Mouse (Mus musculus) CH12.LX (cell line): Measurements from ENCODE around the gene Cryz. TPM values are rescaled to one million over a fixed set of nuclear protein-coding genes. Genes with fewer than 3 reads are reported as not detected.

Experiments used
- DNase-seq: peaks from one replicate; pipeline ENCODE4 v3.0.0-alpha.2; 2013; ENCODE audit errors: extremely low read depth
- H3K27ac ChIP-seq: 2 replicates; pipeline ENCODE4 v1.5.1; 2012; ENCODE audit warnings: low read depth, mild to moderate bottlenecking, control low read depth, moderate library complexity; ENCODE audit not compliant: insufficient read depth
- H3K27me3 ChIP-seq: replicated peaks from 2 replicates; pipeline ENCODE3; 2012; ENCODE audit warnings: inconsistent platforms
- H3K36me3 ChIP-seq, 2 experiments: replicated peaks in 1 of 2; 2 replicates each; pipeline versions ENCODE3 to v1.6.1; 2012; ENCODE audit warnings: inconsistent platforms in 1 of 2, low read length in 1 of 2, mild to moderate bottlenecking in 1 of 2, mixed read lengths in 1 of 2, moderate library complexity in 1 of 2; ENCODE audit not compliant: control insufficient read depth in 1 of 2, insufficient read depth in 1 of 2
- H3K4me1 ChIP-seq, 2 experiments: 2 replicates each; pipeline ENCODE4 v1.6.1; 2012; ENCODE audit warnings: inconsistent platforms in 1 of 2, moderate library complexity in 1 of 2; ENCODE audit not compliant: insufficient read depth in 2 of 2, control insufficient read depth in 1 of 2
- H3K4me2 ChIP-seq: 2 replicates; pipeline ENCODE4 v1.6.1; 2012; ENCODE audit warnings: low read depth, mild to moderate bottlenecking, control low read depth; ENCODE audit not compliant: poor library complexity, insufficient read depth, severe bottlenecking
- H3K4me3 ChIP-seq, 3 experiments: fragments of 150-350 bp in 1 of 3; sonication (generic) in 1 of 3; replicated peaks in 1 of 3; 2 replicates each; pipeline versions ENCODE3 to v1.5.1; 2011 to 2012; ENCODE audit warnings: low read depth in 2 of 3, low read length in 2 of 3, mild to moderate bottlenecking in 2 of 3, moderate library complexity in 2 of 3, control low read depth in 1 of 3, improper control_type of control experiment in 1 of 3, inconsistent platforms in 1 of 3, mixed read lengths in 1 of 3; ENCODE audit not compliant: poor library complexity in 1 of 3
- H3K79me2 ChIP-seq: replicated peaks from 2 replicates; pipeline ENCODE4 v1.6.1; 2012; ENCODE audit warnings: mild to moderate bottlenecking, moderate library complexity; ENCODE audit not compliant: control insufficient read depth, poor library complexity, insufficient read depth, severe bottlenecking; ENCODE audit errors: extremely low read depth
- H3K9ac ChIP-seq: 2 replicates; pipeline ENCODE4 v1.6.1; 2012; ENCODE audit warnings: low read depth, mild to moderate bottlenecking, control low read depth, moderate library complexity; ENCODE audit not compliant: insufficient read depth
- H3K9me3 ChIP-seq: replicated peaks from 2 replicates; pipeline ENCODE3; 2012; ENCODE audit warnings: low read length, inconsistent platforms, mixed read lengths
- BHLHE40 ChIP-seq: IDR thresholded peaks from 2 replicates; pipeline ENCODE4 v1.6.1; 2011; ENCODE audit warnings: mild to moderate bottlenecking, low read depth, low read length, improper control_type of control experiment
- CHD1 ChIP-seq: IDR thresholded peaks from 2 replicates; pipeline ENCODE4 v1.6.1; 2012; ENCODE audit warnings: low read depth, low read length, improper control_type of control experiment, inconsistent platforms
- CHD2 ChIP-seq: IDR thresholded peaks from 2 replicates; pipeline ENCODE4 v1.6.1; 2011; ENCODE audit warnings: low read length, improper control_type of control experiment
- CTCF ChIP-seq, 2 experiments: IDR thresholded peaks in 1 of 2; conservative IDR thresholded peaks in 1 of 2; 2 replicates each; pipeline ENCODE4 v1.5.1; 2011 to 2012; ENCODE audit warnings: low read depth in 2 of 2, low read length in 2 of 2, improper control_type of control experiment in 1 of 2, inconsistent platforms in 1 of 2, mild to moderate bottlenecking in 1 of 2, moderate library complexity in 1 of 2
- E2F4 ChIP-seq: IDR thresholded peaks from 2 replicates; pipeline ENCODE4 v1.6.1; 2011; ENCODE audit warnings: low read depth, low read length, improper control_type of control experiment; ENCODE audit not compliant: insufficient replicate concordance
- ELF1 ChIP-seq: IDR thresholded peaks from 2 replicates; pipeline ENCODE4 v1.6.1; 2014; ENCODE audit warnings: low read depth, mild to moderate bottlenecking, inconsistent platforms, low read length, improper control_type of control experiment
- EP300 ChIP-seq: IDR thresholded peaks from 2 replicates; pipeline ENCODE4 v1.6.1; 2011; ENCODE audit warnings: low read length, improper control_type of control experiment
- ETS1 ChIP-seq: conservative IDR thresholded peaks from 2 replicates; pipeline ENCODE4 v1.6.1; 2012; ENCODE audit warnings: low read depth, mild to moderate bottlenecking, inconsistent platforms, low read length, improper control_type of control experiment, moderate library complexity
- GABPA ChIP-seq: IDR thresholded peaks from 2 replicates; pipeline ENCODE4 v1.6.1; 2012; ENCODE audit warnings: low read depth, low read length, improper control_type of control experiment, inconsistent platforms; ENCODE audit not compliant: insufficient replicate concordance
- HCFC1 ChIP-seq: IDR thresholded peaks from 2 replicates; pipeline ENCODE4 v1.6.1; 2012; ENCODE audit warnings: low read depth, mild to moderate bottlenecking, inconsistent platforms, low read length, improper control_type of control experiment
- IRF4 ChIP-seq: IDR thresholded peaks from 2 replicates; pipeline ENCODE4 v1.6.1; 2014; ENCODE audit warnings: low read depth, mild to moderate bottlenecking, inconsistent platforms, low read length, improper control_type of control experiment
- JUN ChIP-seq: IDR thresholded peaks from 2 replicates; pipeline ENCODE4 v1.6.1; 2011; ENCODE audit warnings: low read depth, mild to moderate bottlenecking, low read length, improper control_type of control experiment, moderate library complexity; ENCODE audit not compliant: insufficient read depth
- JUND ChIP-seq: conservative IDR thresholded peaks from 2 replicates; pipeline ENCODE4 v1.6.1; 2011; ENCODE audit warnings: low read depth, low read length, improper control_type of control experiment
- KAT2A ChIP-seq: IDR thresholded peaks from 2 replicates; pipeline ENCODE4 v1.6.1; 2012; ENCODE audit warnings: low read length, improper control_type of control experiment, inconsistent platforms; ENCODE audit not compliant: insufficient replicate concordance
- MAFK ChIP-seq: IDR thresholded peaks from 2 replicates; pipeline ENCODE4 v1.6.1; 2011; ENCODE audit warnings: low read length, improper control_type of control experiment; ENCODE audit not compliant: insufficient replicate concordance
- MAX ChIP-seq: IDR thresholded peaks from 2 replicates; pipeline ENCODE4 v1.6.1; 2011; ENCODE audit warnings: low read length, improper control_type of control experiment
- MAZ ChIP-seq: IDR thresholded peaks from 2 replicates; pipeline ENCODE4 v1.6.1; 2012; ENCODE audit warnings: low read depth, mild to moderate bottlenecking, inconsistent platforms, low read length, improper control_type of control experiment, moderate library complexity
- MEF2A ChIP-seq: IDR thresholded peaks from 2 replicates; pipeline ENCODE4 v1.6.1; 2014; ENCODE audit warnings: low read depth, mild to moderate bottlenecking, inconsistent platforms, low read length, improper control_type of control experiment, borderline replicate concordance
- MXI1 ChIP-seq: IDR thresholded peaks from 2 replicates; pipeline ENCODE4 v1.6.1; 2011; ENCODE audit warnings: mild to moderate bottlenecking, low read depth, low read length, improper control_type of control experiment
- MYC ChIP-seq: IDR thresholded peaks from 2 replicates; pipeline ENCODE4 v1.6.1; 2011; ENCODE audit warnings: low read depth, mild to moderate bottlenecking, improper control_type of control experiment, low read length
- NELFE ChIP-seq: IDR thresholded peaks from 2 replicates; pipeline ENCODE4 v1.6.1; 2011; ENCODE audit warnings: low read depth, low read length, improper control_type of control experiment
- NRF1 ChIP-seq: IDR thresholded peaks from 2 replicates; pipeline ENCODE4 v1.6.1; 2014; ENCODE audit warnings: low read depth, mild to moderate bottlenecking, inconsistent platforms, low read length, improper control_type of control experiment, moderate library complexity
- PAX5 ChIP-seq: IDR thresholded peaks from 2 replicates; pipeline ENCODE4 v1.6.1; 2012; ENCODE audit warnings: low read length, inconsistent platforms, mixed read lengths
- POLR2A ChIP-seq: IDR thresholded peaks from 2 replicates; pipeline ENCODE4 v1.6.1; 2011; ENCODE audit warnings: low read depth, mild to moderate bottlenecking, improper control_type of control experiment, low read length
- POLR2AphosphoS2 ChIP-seq: IDR thresholded peaks from 2 replicates; pipeline ENCODE4 v1.6.1; 2011; ENCODE audit warnings: low read depth, low read length, improper control_type of control experiment
- RAD21 ChIP-seq: IDR thresholded peaks from 2 replicates; pipeline ENCODE4 v1.6.1; 2011; ENCODE audit warnings: low read depth, mild to moderate bottlenecking, low read length, improper control_type of control experiment, moderate library complexity
- RCOR1 ChIP-seq: conservative IDR thresholded peaks from 2 replicates; pipeline ENCODE4 v1.6.1; 2012; ENCODE audit warnings: low read depth, mild to moderate bottlenecking, inconsistent platforms, low read length, improper control_type of control experiment
- SIN3A ChIP-seq: IDR thresholded peaks from 2 replicates; pipeline ENCODE4 v1.6.1; 2012; ENCODE audit warnings: low read length, improper control_type of control experiment, inconsistent platforms
- SMC3 ChIP-seq: IDR thresholded peaks from 2 replicates; pipeline ENCODE4 v1.6.1; 2011; ENCODE audit warnings: low read depth, low read length, improper control_type of control experiment
- TBP ChIP-seq: conservative IDR thresholded peaks from 2 replicates; pipeline ENCODE4 v1.6.1; 2011; ENCODE audit warnings: low read depth, low read length, improper control_type of control experiment
- TCF12 ChIP-seq: IDR thresholded peaks from 2 replicates; pipeline ENCODE4 v1.6.1; 2014; ENCODE audit warnings: low read depth, mild to moderate bottlenecking, inconsistent platforms, low read length, improper control_type of control experiment
- UBTF ChIP-seq: IDR thresholded peaks from 2 replicates; pipeline ENCODE4 v1.6.1; 2012; ENCODE audit warnings: low read depth, mild to moderate bottlenecking, inconsistent platforms, low read length, improper control_type of control experiment, moderate library complexity
- USF1 ChIP-seq: IDR thresholded peaks from 2 replicates; pipeline ENCODE4 v1.6.1; 2014; ENCODE audit warnings: low read depth, mild to moderate bottlenecking, inconsistent platforms, low read length, improper control_type of control experiment
- USF2 ChIP-seq: conservative IDR thresholded peaks from 2 replicates; pipeline ENCODE4 v1.6.1; 2011; ENCODE audit warnings: low read depth, low read length, improper control_type of control experiment
- ZC3H11A ChIP-seq: IDR thresholded peaks from 2 replicates; pipeline ENCODE4 v1.6.1; 2012; ENCODE audit warnings: low read depth, mild to moderate bottlenecking, inconsistent platforms, low read length, improper control_type of control experiment
- ZKSCAN1 ChIP-seq: IDR thresholded peaks from 2 replicates; pipeline ENCODE4 v1.6.1; 2012; ENCODE audit warnings: low read depth, inconsistent platforms, low read length, improper control_type of control experiment, borderline replicate concordance
- ZMIZ1 ChIP-seq: IDR thresholded peaks from 2 replicates; pipeline ENCODE4 v1.6.1; 2012; ENCODE audit warnings: low read depth, mild to moderate bottlenecking, inconsistent platforms, low read length, improper control_type of control experiment
- ZNF384 ChIP-seq: IDR thresholded peaks from 2 replicates; pipeline ENCODE4 v1.6.1; 2012; ENCODE audit warnings: low read depth, low read length, improper control_type of control experiment, inconsistent platforms
- dilution Hi-C: fragments of 300-500 bp; cut with MboI; formaldehyde crosslinking; loops from 2 replicates; pipeline ENCODE4 v1.14.3; 2020; ENCODE audit warnings: low sequenced_read_pairs; ENCODE audit not compliant: extremely low pct_unique_long_range_greater_than_20kb, extremely low pct_ligation_motif_present
- in situ Hi-C: fragments of 300-500 bp; cut with MboI; formaldehyde crosslinking; loops from 3 replicates; pipeline ENCODE4 v1.14.3; 2019; ENCODE audit warnings: low sequenced_read_pairs, low pct_ligation_motif_present, low pct_unique_long_range_greater_than_20kb, mixed read lengths
- polyA plus RNA-seq: library from polyadenylated mRNA; unstranded; fragments of >175 nt; gene quantifications from 2 replicates; pipeline ENCODE4 v1.2.1, GENCODE M21; 2012; ENCODE audit warnings: low read depth; ENCODE audit not compliant: insufficient read length
- total RNA-seq, 2 experiments: library from RNA; depleted of rRNA; stranded (reverse); fragments of 300-350 nt in 1 of 2; fragments of >200 nt in 1 of 2; gene quantifications; 2 replicates each; pipeline ENCODE4 v1.2.3; 2012 to 2014

Gene Cryz
- total RNA-seq (2012; rRNA removed) (18.2 and 29.2 TPM in 2 replicates), total RNA-seq (2014; rRNA removed) (35.2 and 39.8 TPM in 2 replicates), polyA plus RNA-seq (31.2 and 33.6 TPM in 2 replicates)

DNA sequence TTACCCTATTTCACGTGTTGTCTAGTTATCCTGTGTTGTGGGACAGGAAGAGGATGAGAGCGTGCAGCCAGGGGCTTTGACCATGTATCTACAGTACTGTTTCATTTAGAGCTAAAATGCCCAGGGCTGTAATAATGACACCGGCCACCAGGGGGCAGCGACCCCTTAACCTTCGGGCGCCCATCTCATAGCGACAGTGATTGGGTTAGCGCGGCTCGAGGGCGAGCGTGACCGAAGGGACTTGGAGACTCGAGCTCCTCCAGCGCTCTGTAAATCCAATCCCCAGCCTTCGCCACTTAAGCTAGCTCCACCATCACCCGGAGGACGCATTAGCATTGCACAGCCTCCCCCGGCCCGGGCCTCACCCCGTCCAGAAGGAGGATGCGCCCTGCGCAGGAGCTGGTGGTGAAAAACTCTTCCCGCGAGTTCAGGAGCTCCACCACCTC lies at the start of gene Cryz:
Gene Cryz, plus strand, starts transcription at position 224 of the 446 bp plus-strand sequence.
- peak within 1 kb of the TSS; percentile 96 for H3K9ac ChIP-seq
- in situ Hi-C loops, result no loop called here
- H3K4me2 ChIP-seq, result peak within 1 kb of the TSS; percentile 85
- dilution Hi-C loops, result no loop called here
- H3K9me3 ChIP-seq, result no peaks in the 10 kb centered on the region
- peak; percentile 32; the same call in 1 of the 2 replicates for TF ChIP-seq CHD1
- no peak for TF ChIP-seq NRF1
- peak; percentile 34; the same call in 1 of the 2 replicates for TF ChIP-seq TCF12
- TF ChIP-seq MEF2A, result no peak
- no peak for TF ChIP-seq ZKSCAN1
- no peak for TF ChIP-seq ELF1
- no peak for TF ChIP-seq PAX5
- no peak; the same call in 1 of the 2 replicates for TF ChIP-seq MXI1
- TF ChIP-seq EP300, result no peak
- no peak for TF ChIP-seq RCOR1
- peak; percentile 86; the same call in 1 of the 2 replicates for TF ChIP-seq POLR2AphosphoS2
- no peak for TF ChIP-seq JUN
- TF ChIP-seq MYC, result peak; percentile 56; the same call in 1 of the 2 replicates
- TF ChIP-seq ZMIZ1, result peak; percentile 7; the same call in 1 of the 2 replicates
- TF ChIP-seq HCFC1, result no peak
- TF ChIP-seq GABPA, result no peak
- TF ChIP-seq KAT2A, result no peak
- no peak for TF ChIP-seq E2F4
- TF ChIP-seq POLR2A, result peak; percentile 86
- no peak; the same call in 1 of the 2 replicates for TF ChIP-seq SIN3A
- peak; percentile 68 for TF ChIP-seq RAD21
- TF ChIP-seq CTCF (conservative IDR thresholded peaks at IDR 0.05 in 1 of 2, IDR thresholded peaks at IDR 0.05 in 1 of 2; ENCODE audit: low read depth in 2 of 2, low read length in 2 of 2), result peak; percentile 92 to 99
- TF ChIP-seq BHLHE40, result no peak; the same call in 1 of the 2 replicates
- 0 out of 2 replicates have a peak, but pooled peaks have one; percentile 36 for TF ChIP-seq UBTF
- no peak for TF ChIP-seq ETS1
- peak; percentile 79 for TF ChIP-seq NELFE
- no peak for TF ChIP-seq ZC3H11A
- no peak for TF ChIP-seq USF1
- TF ChIP-seq JUND, result no peak
- peak; percentile 57 for TF ChIP-seq SMC3
- TF ChIP-seq USF2, result no peak
- TF ChIP-seq CHD2, result no peak
- TF ChIP-seq MAZ, result no peak
- peak; percentile 46 for TF ChIP-seq MAX
- TF ChIP-seq MAFK, result no peak
- TF ChIP-seq IRF4, result peak; percentile 32
- TF ChIP-seq TBP, result peak; percentile 73
- no peak for TF ChIP-seq ZNF384
- DNase-seq, result peak; percentile 98
- H3K4me3 ChIP-seq, result peak within 1 kb of the TSS; percentile 68 to 95 (median 90)
- peak within 1 kb of the TSS; percentile 89 for H3K27ac ChIP-seq
- H3K36me3 ChIP-seq, result peaks cover 23 to 38% of the 10 kb centered on the region in 2 experiments
- no peaks in the 10 kb centered on the region for H3K79me2 ChIP-seq
- H3K27me3 ChIP-seq, result no peaks in the 10 kb centered on the region
- H3K4me1 ChIP-seq, result peaks cover 2 to 19% of the 10 kb centered on the region in 2 experiments; a peak in 3 of 4 replicates
